Mouse (Mus musculus): ENCODE data around the gene Cyth1.

- TF ChIP-seq POLR2A (IDR thresholded peaks at IDR 0.05; ENCODE audit: insufficient read depth, low read length) (no peak), CTCF (IDR thresholded peaks at IDR 0.05; ENCODE audit: low read depth, low read length) (no peak), EP300 (IDR thresholded peaks at IDR 0.05; ENCODE audit: insufficient read depth, low read depth, low read length) (no peak)
These were observed 163.2 kb downstream of the Cyth1 start for GRCm38 (mm10) chr11:118085176-118085575.

All from ES-Bruce4 (cell line).